Mouse (Mus musculus) brain, embryonic 14.5 days (tissue): ENCODE results near the gene Runx2.

ENCODE experiments used
- CTCF ChIP-seq: fragments of 200-500 bp; IDR thresholded peaks from 2 replicates; pipeline ENCODE4 v1.5.1; 2012; ENCODE audit warnings: inconsistent platforms, mild to moderate bottlenecking, moderate library complexity, borderline replicate concordance; ENCODE audit not compliant: insufficient read depth, insufficient read length; ENCODE audit errors: extremely low read depth
- POLR2A ChIP-seq: fragments of 200-500 bp; IDR thresholded peaks from 2 replicates; pipeline ENCODE4 v1.6.1; 2012; ENCODE audit warnings: mild to moderate bottlenecking, inconsistent platforms, borderline replicate concordance; ENCODE audit not compliant: poor library complexity, insufficient read depth, insufficient read length, severe bottlenecking; ENCODE audit errors: extremely low read depth

DNA sequence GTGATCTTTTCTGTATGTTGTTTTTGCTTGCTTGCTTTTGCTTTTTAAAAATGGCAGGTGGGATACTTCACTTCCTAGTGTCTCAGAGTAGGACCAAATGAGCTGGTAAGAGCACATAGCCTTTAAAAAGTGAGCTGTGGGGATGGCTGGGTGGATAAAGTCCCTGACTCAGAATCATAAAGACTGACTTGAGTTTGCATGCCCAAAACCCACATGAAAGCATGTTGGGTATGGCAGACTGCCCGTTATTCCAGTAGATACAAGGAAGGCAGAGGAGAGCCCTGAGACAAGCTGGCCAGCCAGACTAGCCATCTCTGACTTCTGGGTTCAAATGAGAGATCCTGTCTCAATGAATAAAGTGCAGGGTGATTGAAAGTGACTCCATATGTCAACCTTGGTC lies 214.7 kb downstream of the Runx2 start:
- TF ChIP-seq CTCF (no peak), POLR2A (no peak)
